Mouse (Mus musculus) stomach, postnatal 0 days (tissue): Measurements from ENCODE around the gene Ptpn14. TPM values are rescaled to one million over a fixed set of nuclear protein-coding genes. Genes with fewer than 3 reads are reported as not detected.
A peak's percentile ranks its signal among the peaks of the same experiment; 100 is the strongest.

Experiments used
- ATAC-seq: fragments of 200-750 bp; cut with Nextera tagmentation; 2 replicates; pipeline ENCODE4 v1.8.0; 2017; ENCODE audit not compliant: low FRiP score, low TSS enrichment
- DNase-seq: peaks from one replicate; pipeline ENCODE4 v3.0.0-alpha.2; 2016; ENCODE audit warnings: low spot score
- H3K27ac ChIP-seq: fragments of 300-500 bp; sonication (generic); replicated peaks from 2 replicates; pipeline ENCODE4 v1.5.1; 2014; ENCODE audit warnings: mild to moderate bottlenecking, control low read depth
- H3K27me3 ChIP-seq: fragments of 300-500 bp; sonication (generic); 2 replicates; pipeline ENCODE4 v1.6.1; 2014; ENCODE audit warnings: low read length; ENCODE audit not compliant: control insufficient read depth, insufficient read depth
- H3K36me3 ChIP-seq: fragments of 300-500 bp; sonication (generic); 2 replicates; pipeline ENCODE4 v1.6.1; 2014; ENCODE audit warnings: low read length, mixed read lengths; ENCODE audit not compliant: control insufficient read depth, insufficient read depth
- H3K4me1 ChIP-seq: fragments of 300-500 bp; sonication (generic); replicated peaks from 2 replicates; pipeline ENCODE4 v1.6.1; 2014; ENCODE audit warnings: antibody characterized with exemption; ENCODE audit not compliant: control insufficient read depth, insufficient read depth
- H3K4me2 ChIP-seq: fragments of 300-500 bp; sonication (generic); replicated peaks from 2 replicates; pipeline ENCODE4 v1.6.1; 2014; ENCODE audit warnings: low read depth, mild to moderate bottlenecking, control low read depth, moderate library complexity
- H3K4me3 ChIP-seq: fragments of 300-500 bp; sonication (generic); 2 replicates; pipeline ENCODE4 v1.5.1; 2014; ENCODE audit warnings: low read depth, low read length, control low read depth
- H3K9ac ChIP-seq: fragments of 300-500 bp; sonication (generic); 2 replicates; pipeline ENCODE4 v1.6.1; 2014; ENCODE audit warnings: mild to moderate bottlenecking, low read length, control low read depth, mixed read lengths
- H3K9me3 ChIP-seq: fragments of 300-500 bp; sonication (generic); 2 replicates; pipeline ENCODE4 v1.6.1; 2016; ENCODE audit warnings: low read length; ENCODE audit not compliant: control insufficient read depth
- CTCF ChIP-seq: IDR thresholded peaks from 2 replicates; pipeline ENCODE4 v1.5.1; 2016; ENCODE audit warnings: antibody characterized with exemption, low read depth, mild to moderate bottlenecking, moderate library complexity
- EP300 ChIP-seq: optimal IDR thresholded peaks from 2 replicates; pipeline ENCODE3; 2016; ENCODE audit warnings: antibody characterized with exemption
- WGBS: fragments of 180-500 bp; shearing (Covaris S2); extraction: QIAGEN DNeasy Blood & Tissue Kit; methylation state at CpG from one replicate; pipeline ENCODE4 v1.1.7; 2014; 5-methylcytosine and 5-hydroxymethylcytosine counted together
- polyA plus RNA-seq: library from polyadenylated mRNA; unstranded; fragments of >200 nt; fragmentation: Nextera tagmentation; extraction: Ambion mirVana; gene quantifications from 2 replicates; pipeline ENCODE4 v1.2.1, GENCODE M21; 2015

Gene Ptpn14
- polyA plus RNA-seq, 1 experiment from 2014 or later, result 4.5 TPM

GRCm38 (mm10) chr1:189778343-189778742 is 50.3 kb downstream of the Ptpn14 start:
- no peaks in the 10 kb centered on the region for H3K36me3 ChIP-seq
- no peak overlapping the region for H3K4me3 ChIP-seq
- no peak overlapping the region for H3K4me2 ChIP-seq
- no peak overlapping the region for H3K9ac ChIP-seq
- TF ChIP-seq CTCF (no peak), EP300 (no peak)
- peaks cover 5% of the 10 kb centered on the region; the same call in 1 of the 2 replicates for H3K4me1 ChIP-seq
- H3K27ac ChIP-seq, result no peak overlapping the region
- H3K27me3 ChIP-seq, result no peaks in the 10 kb centered on the region
- 34% methylated on average over 5 of the region's 5 CpGs for WGBS
- DNase-seq (no peak), ATAC-seq (peak; percentile 43)
- H3K9me3 ChIP-seq, result no peaks in the 10 kb centered on the region

- H3K4me1 ChIP-seq, result 0 out of 2 replicates have a peak, but pooled peaks cover 5% of the 10 kb centered on the region
- no peak overlapping the region for H3K4me3 ChIP-seq
- 55% methylated on average over 3 of the region's 3 CpGs for WGBS
- no peaks in the 10 kb centered on the region for H3K27me3 ChIP-seq
- TF ChIP-seq EP300, result no peak
- no peak for TF ChIP-seq CTCF
- no peak for ATAC-seq
- H3K4me2 ChIP-seq, result no peak overlapping the region
- H3K9me3 ChIP-seq, result no peaks in the 10 kb centered on the region
- H3K9ac ChIP-seq, result no peak overlapping the region
- no peak for DNase-seq
- H3K27ac ChIP-seq, result no peak overlapping the region
- H3K36me3 ChIP-seq, result no peaks in the 10 kb centered on the region
Observed at GRCm38 (mm10) chr1:189779226-189779625, 51.2 kb downstream of the Ptpn14 start.

- Histone ChIP-seq H3K9ac (no peak overlapping the region), H3K27me3 (no peaks in the 10 kb centered on the region), H3K27ac (no peak overlapping the region), H3K9me3 (no peaks in the 10 kb centered on the region), H3K4me3 (no peak overlapping the region), H3K4me2 (no peak overlapping the region), H3K36me3 (no peaks in the 10 kb centered on the region), H3K4me1 (0 out of 2 replicates have a peak, but pooled peaks cover 7% of the 10 kb centered on the region)
- TF ChIP-seq EP300, result no peak
- TF ChIP-seq CTCF, result no peak
- DNase-seq (no peak), ATAC-seq (no peak)
- 50% methylated on average over 10 of the region's 10 CpGs for WGBS
Observed at GRCm38 (mm10) chr1:189781721-189782345, 53.8 kb downstream of the Ptpn14 start.

GRCm38 (mm10) chr1:189782709-189783108 is 54.6 kb downstream of the Ptpn14 start:
- 67% methylated on average over 6 of the region's 6 CpGs for WGBS
- Histone ChIP-seq H3K27me3 (no peaks in the 10 kb centered on the region), H3K27ac (no peak overlapping the region), H3K4me2 (no peak overlapping the region), H3K4me3 (no peak overlapping the region), H3K9me3 (no peaks in the 10 kb centered on the region), H3K4me1 (0 out of 2 replicates have a peak, but pooled peaks cover 8% of the 10 kb centered on the region), H3K9ac (no peak overlapping the region), H3K36me3 (no peaks in the 10 kb centered on the region)
- DNase-seq, result no peak
- TF ChIP-seq CTCF (no peak), EP300 (no peak)
- ATAC-seq, result no peak

GRCm38 (mm10) chr1:189784503-189784902 is 56.4 kb downstream of the Ptpn14 start:
- Histone ChIP-seq H3K4me2 (no peak overlapping the region), H3K4me1 (0 out of 2 replicates have a peak, but pooled peaks cover 5% of the 10 kb centered on the region), H3K9ac (no peak overlapping the region), H3K27ac (peak overlapping the region; percentile 5), H3K4me3 (no peak overlapping the region), H3K36me3 (no peaks in the 10 kb centered on the region), H3K27me3 (no peaks in the 10 kb centered on the region), H3K9me3 (no peaks in the 10 kb centered on the region)
- ATAC-seq (0 out of 2 replicates have a peak, but pooled peaks have one; percentile 30), DNase-seq (no peak)
- 22% methylated on average over 7 of the region's 7 CpGs for WGBS
- TF ChIP-seq EP300 (no peak), CTCF (no peak)

GRCm38 (mm10) chr1:189786707-189787485 is 58.8 kb downstream of the Ptpn14 start:
- 65% methylated on average over 26 of the region's 26 CpGs for WGBS
- H3K27ac ChIP-seq, result no peak overlapping the region

More at GRCm38 (mm10) chr1:189786707-189787485, 58.8 kb downstream of the Ptpn14 start:
- DNase-seq, result no peak
- Histone ChIP-seq H3K4me2 (no peak overlapping the region), H3K9ac (no peak overlapping the region), H3K4me1 (0 out of 2 replicates have a peak, but pooled peaks cover 5% of the 10 kb centered on the region), H3K36me3 (no peaks in the 10 kb centered on the region), H3K27me3 (no peaks in the 10 kb centered on the region), H3K4me3 (no peak overlapping the region), H3K9me3 (no peaks in the 10 kb centered on the region)
- ATAC-seq, result no peak
- TF ChIP-seq CTCF (no peak), EP300 (no peak)
